Mouse (Mus musculus): ENCODE results near the gene 4930548H24Rik. TPM values are rescaled to one million over a fixed set of nuclear protein-coding genes. Genes with fewer than 3 reads are reported as not detected.
"Not testable (repeated sequence)": the region's sequence is repeated elsewhere in the genome, so short reads cannot be mapped to it uniquely, and the experiment has no call there.

4930548H24Rik gene
- under 1 TPM in 1 of 2 experiments, not detected in 1; 0.13 TPM for total RNA-seq (2021)
- long read RNA-seq, experiment 1 = 0 reads
- long read RNA-seq, experiment 2 = 0 reads

- DNase-seq (ENCODE audit: low spot score in 2 of 2) = no peak
Measured at GRCm38 (mm10) chr5:31485440-31485839, at the start of gene 4930548H24Rik. Gene 4930548H24Rik (plus strand): TSS chr5:31485740.

GRCm38 (mm10) chr5:31451336-31451735, 34.2 kb upstream of the 4930548H24Rik start:
- DNase-seq (ENCODE audit: low spot score in 2 of 2) = no peak

DNA sequence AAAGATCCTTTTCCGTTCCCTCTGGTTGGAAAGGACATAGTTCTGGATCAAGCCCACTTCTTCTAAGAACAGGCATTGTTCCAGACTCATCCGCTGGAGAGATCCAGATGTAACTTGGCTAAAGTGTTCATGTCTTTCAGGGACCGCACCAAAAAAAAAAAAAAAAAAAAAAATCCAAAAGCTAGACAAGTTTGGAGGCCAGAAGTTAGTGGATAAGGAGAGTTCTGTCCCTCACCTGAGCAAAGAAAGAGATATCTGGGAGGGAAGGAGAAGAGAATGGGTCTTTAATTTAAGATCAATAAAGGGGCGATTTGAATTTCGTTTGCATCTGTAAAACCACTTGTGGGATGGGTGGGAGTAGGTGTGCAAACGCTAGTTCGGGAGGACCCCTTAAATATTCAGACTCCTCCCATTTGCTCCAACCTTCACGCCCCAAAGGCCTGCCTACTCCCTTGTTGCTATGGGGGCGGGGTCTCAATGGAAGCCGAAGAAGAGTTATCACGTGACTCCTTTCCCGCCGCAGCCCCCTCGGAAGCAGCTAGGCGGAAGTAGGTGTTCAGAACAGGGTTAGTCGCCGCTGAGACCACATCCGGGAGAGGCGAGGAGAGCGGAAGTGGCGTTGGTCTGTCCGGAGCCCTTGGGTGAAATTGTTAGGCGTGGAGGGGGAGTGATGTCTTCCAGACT, 33.5 kb upstream of the 4930548H24Rik start, which contains the start of gene Zfp512:
Zfp512 (plus strand) TSS at position 554 of the 684 bp plus-strand sequence.
- DNase-seq (ENCODE audit: low spot score in 2 of 2) = peak; percentile 81 to 83

DNA sequence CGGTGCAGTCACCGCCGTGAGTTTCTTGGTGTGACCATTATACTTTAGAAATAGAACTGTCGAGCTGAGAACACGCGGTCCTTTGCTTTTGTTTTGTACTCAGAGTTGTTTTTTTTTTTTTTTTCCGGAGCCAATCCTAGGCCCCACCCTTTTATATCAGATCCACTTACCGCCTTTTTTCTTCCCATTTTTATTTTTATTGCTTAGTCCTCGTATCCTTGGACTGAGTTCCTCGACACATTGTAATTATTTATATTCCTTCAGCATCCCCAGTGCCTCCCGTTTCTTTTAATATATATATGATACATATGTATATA, 33.0 kb upstream of the 4930548H24Rik start:
- DNase-seq (ENCODE audit: low spot score in 2 of 2) = no peak

DNA sequence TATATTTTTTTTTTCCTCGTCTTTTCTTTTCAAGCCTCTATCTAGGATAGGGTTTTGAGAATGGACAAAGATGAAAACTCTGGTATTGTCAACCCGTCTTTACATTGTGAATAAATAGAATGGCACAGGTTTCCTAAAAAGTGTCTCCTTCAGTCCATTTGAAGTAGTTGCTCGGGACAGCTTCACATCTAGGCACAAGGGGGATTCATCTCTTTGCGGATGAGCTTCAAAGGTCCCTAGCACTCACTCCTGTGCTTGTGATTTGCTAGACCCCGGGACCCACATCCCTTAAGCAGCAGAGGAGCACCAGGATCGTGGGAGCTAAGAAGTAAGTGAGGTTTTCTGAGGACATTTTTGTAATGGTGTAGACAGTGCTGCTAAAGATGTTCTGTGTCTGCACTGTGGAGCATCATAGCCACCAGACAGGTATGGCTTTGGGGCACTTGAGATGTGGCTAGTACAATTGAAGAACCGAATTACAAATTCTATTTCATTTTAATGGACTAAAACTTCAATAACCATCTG, 32.6 kb upstream of the 4930548H24Rik start:
- DNase-seq (ENCODE audit: low spot score in 2 of 2) = no peak

DNA sequence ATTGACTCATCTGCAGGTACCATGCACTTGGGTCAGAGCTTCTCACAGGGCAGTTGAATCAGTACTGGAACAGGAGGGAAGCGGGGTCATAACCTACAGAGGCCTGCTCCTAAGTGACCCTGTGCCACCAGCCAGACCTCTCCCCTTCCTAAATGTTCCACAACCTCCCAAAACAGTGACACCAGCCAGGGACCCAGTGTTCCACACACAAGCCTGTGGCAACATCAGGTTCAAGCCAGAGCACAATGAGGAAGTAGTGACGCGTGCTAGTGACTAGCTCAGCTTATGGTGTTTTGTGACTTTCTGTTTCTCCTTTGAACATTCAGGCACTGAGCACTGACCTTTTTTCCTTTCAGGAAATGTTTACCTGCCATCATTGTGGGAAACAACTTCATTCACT, 17.7 kb upstream of the 4930548H24Rik start:
- no peak for DNase-seq (ENCODE audit: low spot score in 2 of 2)

- DNase-seq (ENCODE audit: low spot score in 2 of 2) = no peak
Measured at GRCm38 (mm10) chr5:31469711-31470110, 15.8 kb upstream of the 4930548H24Rik start.

DNA sequence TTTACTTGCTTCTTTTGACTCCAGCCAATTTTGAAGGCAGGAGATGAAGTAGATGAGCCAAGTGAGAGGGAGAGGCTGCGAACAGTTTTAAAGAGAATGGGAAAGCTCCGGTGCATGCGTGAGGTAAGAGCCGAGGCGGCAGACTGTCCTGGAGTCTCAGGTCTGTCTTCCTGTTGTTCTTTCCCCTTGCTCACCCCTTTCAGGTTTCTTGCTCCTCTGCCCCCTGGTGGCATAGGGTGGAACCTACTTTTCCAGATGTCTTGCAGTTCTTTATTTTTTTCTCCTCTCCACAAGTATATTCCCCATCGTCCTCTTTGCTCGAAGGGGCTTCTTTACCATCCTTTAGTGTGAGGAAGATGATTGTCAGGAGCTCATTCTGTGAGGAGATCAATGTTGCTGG, 15.2 kb upstream of the 4930548H24Rik start:
- DNase-seq (ENCODE audit: low spot score in 2 of 2) = peak; percentile 22 to 51

DNA sequence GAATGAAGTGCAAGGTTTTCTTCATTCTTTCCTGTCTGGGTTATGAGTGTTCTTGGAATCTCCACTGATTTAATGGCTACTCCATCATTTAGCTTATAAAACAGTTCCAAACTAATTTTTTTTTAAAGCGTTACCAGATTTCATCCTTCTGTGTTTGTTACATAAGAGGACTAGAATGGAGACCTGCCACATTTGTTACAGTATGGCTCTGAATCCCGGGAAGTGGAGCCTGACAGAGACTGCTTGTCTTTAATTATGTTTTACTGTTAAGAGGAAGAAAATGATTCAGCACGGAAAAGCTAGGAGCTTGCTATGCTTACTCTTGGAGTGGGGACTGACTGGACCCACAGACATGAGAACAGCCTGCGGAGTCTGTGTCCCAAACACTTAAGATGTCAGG, 5.0 kb upstream of the 4930548H24Rik start:
- no peak for DNase-seq (ENCODE audit: low spot score in 2 of 2)

DNA sequence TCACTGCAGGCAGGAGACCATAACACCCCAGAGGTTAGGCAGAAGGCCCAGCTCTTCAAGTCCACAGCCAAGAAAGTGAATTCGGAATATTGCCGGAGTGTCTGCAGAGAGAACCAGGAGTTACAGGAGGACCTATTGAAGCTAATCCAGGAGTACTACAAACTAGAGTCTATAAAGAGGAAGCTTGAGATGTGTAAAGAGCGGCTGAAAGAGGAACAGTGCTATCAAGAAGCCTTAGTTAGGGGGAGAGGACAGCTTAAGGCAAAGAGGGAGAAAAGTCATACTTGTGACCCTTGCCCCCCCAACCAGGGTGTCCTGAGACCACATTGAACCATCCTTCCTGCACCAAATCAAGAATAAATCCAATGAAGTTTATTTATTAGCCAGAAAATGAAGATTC, 2.3 kb downstream of the 4930548H24Rik start:
- no peak for DNase-seq (ENCODE audit: low spot score in 2 of 2)

- no peak for DNase-seq (ENCODE audit: low spot score in 2 of 2)
Measured at GRCm38 (mm10) chr5:31489116-31489769, 3.7 kb downstream of the 4930548H24Rik start.

DNA sequence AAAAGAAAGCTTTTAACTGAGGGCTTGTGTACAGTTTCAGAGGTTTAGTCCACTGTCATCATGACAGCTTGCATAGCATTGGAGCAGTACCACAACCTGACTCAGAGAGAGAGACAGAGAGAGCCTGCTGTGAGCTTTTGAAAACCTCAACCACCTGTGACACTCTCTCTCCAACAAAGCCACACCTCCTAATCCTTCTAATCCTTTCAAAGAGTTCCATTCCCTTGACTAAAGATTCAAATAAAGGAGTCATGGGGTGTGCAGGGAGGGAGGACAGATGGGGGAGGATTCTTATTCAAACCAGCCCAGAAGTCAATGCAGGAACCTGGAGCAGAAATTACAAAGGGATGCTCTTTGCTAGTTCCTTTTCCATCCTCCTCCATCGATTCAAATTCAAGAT, 6.5 kb downstream of the 4930548H24Rik start:
- DNase-seq (ENCODE audit: low spot score in 2 of 2) = no peak

- DNase-seq (ENCODE audit: low spot score in 2 of 2) = peak; percentile 77 to 79
Measured at GRCm38 (mm10) chr5:31494513-31495297, 9.2 kb downstream of the 4930548H24Rik start, which contains the start of gene Gpn1. Gene Gpn1 (plus strand): TSS chr5:31494741.

GRCm38 (mm10) chr5:31504843-31505242, 19.3 kb downstream of the 4930548H24Rik start:
- no peak for DNase-seq (ENCODE audit: low spot score in 2 of 2)

- DNase-seq (ENCODE audit: low spot score in 2 of 2) = no peak
Measured at GRCm38 (mm10) chr5:31512481-31512880, 26.9 kb downstream of the 4930548H24Rik start.

GRCm38 (mm10) chr5:31520556-31520955, 35.0 kb downstream of the 4930548H24Rik start:
- DNase-seq (ENCODE audit: low spot score in 2 of 2) = no peak

GRCm38 (mm10) chr5:31526354-31527116, 41.0 kb downstream of the 4930548H24Rik start, which contains the start of gene Slc4a1ap:
Gene Slc4a1ap (plus strand): TSS chr5:31526995.
- DNase-seq (ENCODE audit: low spot score in 2 of 2) = peak; percentile 74 to 82

- no peak for DNase-seq (ENCODE audit: low spot score in 2 of 2)
Measured at GRCm38 (mm10) chr5:31527117-31527680, 41.7 kb downstream of the 4930548H24Rik start.

GRCm38 (mm10) chr5:31527707-31528106, 42.2 kb downstream of the 4930548H24Rik start, which contains the start of gene Supt7l:
Gene Supt7l (minus strand): TSS chr5:31527807.
- not testable (repeated sequence) for DNase-seq (ENCODE audit: low spot score in 2 of 2)

GRCm38 (mm10) chr5:31528560-31528959, 43.0 kb downstream of the 4930548H24Rik start:
- DNase-seq (ENCODE audit: low spot score in 2 of 2) = no peak

Data from adrenal gland, adult 18-20 months (tissue).